ENCODE assay signal across 7 mouse cellular contexts in the genomic region with DNA sequence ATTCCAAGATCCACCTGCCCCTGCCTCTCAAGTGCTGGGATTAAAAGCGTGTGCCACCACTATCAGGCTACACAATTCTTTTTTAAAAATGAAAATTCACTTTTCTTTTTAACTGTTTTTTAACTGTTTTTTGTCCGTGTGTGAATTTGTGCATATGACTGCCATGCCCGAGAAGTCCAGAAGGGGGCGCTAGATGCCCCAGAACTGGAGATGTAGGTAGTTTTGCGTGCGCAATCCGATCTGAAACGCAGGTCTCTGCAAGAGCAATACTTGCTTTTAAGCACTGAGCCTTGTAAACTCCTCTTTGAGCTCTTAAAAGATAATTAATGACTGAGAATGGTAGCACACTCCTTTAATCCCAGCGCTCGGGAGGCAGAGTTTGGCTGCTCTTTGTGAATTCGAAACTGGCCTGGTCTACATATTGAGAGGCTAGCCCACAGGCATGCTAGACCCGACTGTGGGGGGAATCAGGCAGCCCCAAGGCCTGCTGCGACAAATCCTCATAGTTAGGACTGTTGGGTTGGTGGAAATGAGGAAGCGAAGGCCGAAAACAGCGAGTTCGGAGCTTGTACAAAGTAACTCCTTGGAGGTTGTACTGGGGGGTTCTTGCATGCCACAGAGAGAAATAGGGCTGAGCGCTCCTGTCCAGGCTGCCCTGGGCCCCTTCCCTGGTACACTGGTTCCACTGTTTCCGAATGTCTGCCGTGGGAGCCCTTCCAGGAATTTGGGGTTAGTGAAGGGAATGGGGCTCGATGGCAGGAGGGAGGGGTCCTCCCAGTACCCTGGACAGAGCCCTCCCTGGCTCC. TPM values are rescaled to one million over a fixed set of nuclear protein-coding genes. Genes with fewer than 3 reads are reported as not detected.
DNase-seq lines count a peak whose midpoint lies in the region; ATAC-seq and TF ChIP-seq lines count a peak whose summit lies in the region.

No protein-coding gene starts in this region.

- no peak overlapping the region for H3K4me3 ChIP-seq in forebrain, embryonic 15.5 days
- peak overlapping the region; percentile 89 for H3K4me3 ChIP-seq in megakaryocyte, embryonic 14.5 days (replicated peaks)
- peak overlapping the region; percentile 26 for H3K4me3 ChIP-seq in stomach, postnatal 0 days (ENCODE audit: low read depth, low read length)

- H3K4me2 ChIP-seq in forebrain, embryonic 15.5 days (replicated peaks): 0 out of 2 replicates have a peak overlapping the region, but pooled peaks have one; percentile 11
- H3K4me2 ChIP-seq in stomach, postnatal 0 days (replicated peaks; ENCODE audit: low read depth): peak overlapping the region; percentile 51

- H3K27me3 ChIP-seq in forebrain, embryonic 15.5 days: peaks cover 68% of the 10 kb centered on the region
- H3K27me3 ChIP-seq in megakaryocyte, embryonic 14.5 days (replicated peaks): peaks cover 70% of the 10 kb centered on the region
- H3K27me3 ChIP-seq in stomach, postnatal 0 days (ENCODE audit: control insufficient read depth, insufficient read depth, low read length): peaks cover 11% of the 10 kb centered on the region; the same call in 1 of the 2 replicates

- peak; percentile 68 for DNase-seq in right cerebral cortex, postnatal 4 days
- no peak for DNase-seq in right cerebral cortex, postnatal 10 days (ENCODE audit: low spot score in 2 of 2)
- DNase-seq in brain, embryonic 14.5 days (ENCODE audit: low read depth): peak; percentile 50
- DNase-seq in kidney, postnatal 14 days: peak; percentile 49
- DNase-seq in stomach, postnatal 0 days (ENCODE audit: low spot score): peak; percentile 64

- 13% methylated on average over 21 of the region's 21 CpGs for WGBS in forebrain, embryonic 15.5 days
- WGBS in stomach, postnatal 0 days: 14% methylated on average over 21 of the region's 21 CpGs

- H3K36me3 ChIP-seq in forebrain, embryonic 15.5 days: no peaks in the 10 kb centered on the region
- no peaks in the 10 kb centered on the region for H3K36me3 ChIP-seq in megakaryocyte, embryonic 14.5 days (replicated peaks; ENCODE audit: low read length)
- H3K36me3 ChIP-seq in stomach, postnatal 0 days (ENCODE audit: control insufficient read depth, insufficient read depth, low read length): no peaks in the 10 kb centered on the region

- no peak overlapping the region for H3K27ac ChIP-seq in forebrain, embryonic 15.5 days (replicated peaks)
- H3K27ac ChIP-seq in stomach, postnatal 0 days (replicated peaks): no peak overlapping the region

- peak; percentile 74 for TF ChIP-seq CTCF in brain, embryonic 14.5 days (IDR thresholded peaks at IDR 0.05; ENCODE audit: borderline replicate concordance, extremely low read depth, insufficient read depth, insufficient read length)
- peak; percentile 79 for TF ChIP-seq CTCF in stomach, postnatal 0 days (IDR thresholded peaks at IDR 0.05; ENCODE audit: low read depth)

- no peak for ATAC-seq in forebrain, embryonic 15.5 days (replicated peaks)
- no peak for ATAC-seq in stomach, postnatal 0 days (ENCODE audit: low FRiP score, low TSS enrichment)

- TF ChIP-seq EP300 in stomach, postnatal 0 days (optimal IDR thresholded peaks at IDR 0.05): no peak

- H3K9ac ChIP-seq in forebrain, embryonic 15.5 days (replicated peaks): no peak overlapping the region
- H3K9ac ChIP-seq in stomach, postnatal 0 days (ENCODE audit: low read length): no peak overlapping the region

- H3K9me3 ChIP-seq in forebrain, embryonic 15.5 days: no peaks in the 10 kb centered on the region
- H3K9me3 ChIP-seq in megakaryocyte, embryonic 14.5 days: no peaks in the 10 kb centered on the region
- H3K9me3 ChIP-seq in stomach, postnatal 0 days (ENCODE audit: control insufficient read depth, low read length): no peaks in the 10 kb centered on the region

- H3K4me1 ChIP-seq in forebrain, embryonic 15.5 days: peaks cover 23% of the 10 kb centered on the region
- H3K4me1 ChIP-seq in megakaryocyte, embryonic 14.5 days: peaks cover 55% of the 10 kb centered on the region
- 0 out of 2 replicates have a peak, but pooled peaks cover 10% of the 10 kb centered on the region for H3K4me1 ChIP-seq in stomach, postnatal 0 days (replicated peaks; ENCODE audit: control insufficient read depth, insufficient read depth)

- TF ChIP-seq POLR2A in brain, embryonic 14.5 days (IDR thresholded peaks at IDR 0.05; ENCODE audit: borderline replicate concordance, extremely low read depth, insufficient read depth, insufficient read length, poor library complexity, severe bottlenecking): no peak

RNA-seq across cellular contexts. Expression of a gene that starts 0.7 kb away (rescaled TPM):
- not detected in 2 replicates for polyA plus RNA-seq in brain, embryonic 14.5 days (2012; rRNA removed)
- not detected in 2 replicates for polyA plus RNA-seq in forebrain, embryonic 15.5 days (2015; fragmentation: Nextera tagmentation; extraction: Ambion mirVana)
- not detected in 2 replicates for polyA plus RNA-seq in megakaryocyte, embryonic 14.5 days (2012; ENCODE audit: insufficient read depth, low replicate concordance)
- 0.52 and 0.87 TPM in 2 replicates for polyA plus RNA-seq in stomach, postnatal 0 days (2015; fragmentation: Nextera tagmentation; extraction: Ambion mirVana)

RNA-seq across cellular contexts. Expression of a gene that starts 5.8 kb away (rescaled TPM):
- 0.38 and 0.48 TPM in 2 replicates for polyA plus RNA-seq in brain, embryonic 14.5 days (2012; rRNA removed)
- 0.09 and 0.10 TPM in 2 replicates for polyA plus RNA-seq in forebrain, embryonic 15.5 days (2015; fragmentation: Nextera tagmentation; extraction: Ambion mirVana)
- polyA plus RNA-seq in megakaryocyte, embryonic 14.5 days (2012; ENCODE audit: insufficient read depth, low replicate concordance): 9.3 and 14.4 TPM in 2 replicates
- 13.8 and 14.4 TPM in 2 replicates for polyA plus RNA-seq in stomach, postnatal 0 days (2015; fragmentation: Nextera tagmentation; extraction: Ambion mirVana)

RNA-seq across cellular contexts. Expression of a gene that starts 20.0 kb away (rescaled TPM):
- polyA plus RNA-seq in brain, embryonic 14.5 days (2012; rRNA removed): 178 and 244 TPM in 2 replicates
- polyA plus RNA-seq in forebrain, embryonic 15.5 days (2015; fragmentation: Nextera tagmentation; extraction: Ambion mirVana): 210 and 219 TPM in 2 replicates
- polyA plus RNA-seq in megakaryocyte, embryonic 14.5 days (2012; ENCODE audit: insufficient read depth, low replicate concordance): 103 and 107 TPM in 2 replicates
- polyA plus RNA-seq in stomach, postnatal 0 days (2015; fragmentation: Nextera tagmentation; extraction: Ambion mirVana): 51.7 and 55.0 TPM in 2 replicates

RNA-seq across cellular contexts. Expression of a gene that starts 42.2 kb away (rescaled TPM):
- polyA plus RNA-seq in brain, embryonic 14.5 days (2012; rRNA removed): 3.8 and 4.4 TPM in 2 replicates
- polyA plus RNA-seq in forebrain, embryonic 15.5 days (2015; fragmentation: Nextera tagmentation; extraction: Ambion mirVana): 0.53 and 1.0 TPM in 2 replicates
- polyA plus RNA-seq in megakaryocyte, embryonic 14.5 days (2012; ENCODE audit: insufficient read depth, low replicate concordance): 0.56 TPM in 1 of 2 replicates, not detected in the other
- 0.49 and 0.96 TPM in 2 replicates for polyA plus RNA-seq in stomach, postnatal 0 days (2015; fragmentation: Nextera tagmentation; extraction: Ambion mirVana)

Comparison
In these comparisons a context has a peak if more than half of its experiments do, and no peak if none do; other contexts are left out.
1. DNase-seq: peak in right cerebral cortex, postnatal 4 days (single experiment), brain, embryonic 14.5 days (single experiment), kidney, postnatal 14 days (single experiment) and stomach, postnatal 0 days (single experiment); none in right cerebral cortex, postnatal 10 days (0 of 2).